Mouse (Mus musculus) heart, embryonic 11.5 days (tissue): Measurements from ENCODE around the gene Tex38. TPM values are rescaled to one million over a fixed set of nuclear protein-coding genes. Genes with fewer than 3 reads are reported as not detected.

Experiments
- ATAC-seq: fragments of 200-750 bp; cut with Nextera tagmentation; replicated peaks from 2 replicates; pipeline ENCODE4 v1.8.0; 2017; ENCODE audit warnings: moderate library complexity; ENCODE audit not compliant: insufficient number of reproducible peaks, low FRiP score, low TSS enrichment
- H3K27ac ChIP-seq: fragments of 300-500 bp; sonication (generic); 2 replicates; pipeline ENCODE4 v1.5.1; 2014; ENCODE audit warnings: mild to moderate bottlenecking, low read depth, low read length
- H3K27me3 ChIP-seq: fragments of 300-500 bp; sonication (generic); 2 replicates; pipeline ENCODE4 v1.6.1; 2014; ENCODE audit warnings: mild to moderate bottlenecking, low read length, mixed read lengths; ENCODE audit not compliant: control insufficient read depth, insufficient read depth
- H3K36me3 ChIP-seq: fragments of 300-500 bp; sonication (generic); 2 replicates; pipeline ENCODE4 v1.6.1; 2014; ENCODE audit warnings: mild to moderate bottlenecking, low read length, moderate library complexity, mixed read lengths; ENCODE audit not compliant: control insufficient read depth, insufficient read depth
- H3K4me1 ChIP-seq: fragments of 300-500 bp; sonication (generic); 2 replicates; pipeline ENCODE4 v1.6.1; 2014; ENCODE audit warnings: low read length; ENCODE audit not compliant: control insufficient read depth, insufficient read depth
- H3K4me2 ChIP-seq: fragments of 300-500 bp; sonication (generic); 2 replicates; pipeline ENCODE4 v1.6.1; 2014; ENCODE audit warnings: mild to moderate bottlenecking, moderate library complexity
- H3K4me3 ChIP-seq: fragments of 300-500 bp; sonication (generic); 2 replicates; pipeline ENCODE4 v1.5.1; 2014; ENCODE audit warnings: low read depth, low read length
- H3K9ac ChIP-seq: fragments of 300-500 bp; sonication (generic); 2 replicates; pipeline ENCODE4 v1.6.1; 2014; ENCODE audit warnings: mild to moderate bottlenecking, low read depth, low read length, moderate library complexity
- H3K9me3 ChIP-seq: fragments of 300-500 bp; sonication (generic); replicated peaks from 2 replicates; pipeline ENCODE4 v1.6.1; 2016; ENCODE audit warnings: low read length; ENCODE audit not compliant: control insufficient read depth
- WGBS: fragments of 180-500 bp; shearing (Covaris S2); extraction: QIAGEN DNeasy Blood & Tissue Kit; methylation state at CpG from one replicate; pipeline ENCODE4 v1.1.7; 2014; ENCODE audit not compliant: insufficient replicate concordance; 5-methylcytosine and 5-hydroxymethylcytosine counted together
- polyA plus RNA-seq: library from polyadenylated mRNA; unstranded; fragments of >200 nt; fragmentation: Nextera tagmentation; extraction: Ambion mirVana; gene quantifications from 2 replicates; pipeline ENCODE4 v1.2.1, GENCODE M21; 2014

Tex38 gene
- polyA plus RNA-seq, 1 experiment from 2014 or later: 0.34 TPM

- H3K4me3 ChIP-seq: peak overlapping the region; percentile 81
- WGBS: 45% methylated on average over 7 of the region's 7 CpGs
- H3K9ac ChIP-seq: peak overlapping the region; percentile 87
- H3K27me3 ChIP-seq: no peaks in the 10 kb centered on the region
- H3K4me1 ChIP-seq: peaks cover 8% of the 10 kb centered on the region
- peaks cover 11% of the 10 kb centered on the region for H3K36me3 ChIP-seq
- H3K27ac ChIP-seq: peak overlapping the region; percentile 64; the same call in 1 of the 2 replicates
- no peaks in the 10 kb centered on the region for H3K9me3 ChIP-seq
- peak overlapping the region; percentile 89 for H3K4me2 ChIP-seq
- 0 out of 2 replicates have a peak, but pooled peaks have one; percentile 13 for ATAC-seq
These were observed 4.8 kb upstream of the Tex38 start for GRCm38 (mm10) chr4:115785511-115786034.

GRCm38 (mm10) chr4:115784769-115785510 lies 4.1 kb upstream of the Tex38 start, which contains the start of gene Atpaf1:
Gene Atpaf1 (plus strand): TSS chr4:115784812.
- Histone ChIP-seq H3K36me3 (peaks cover 10% of the 10 kb centered on the region), H3K4me2 (peak within 1 kb of the TSS; percentile 89), H3K9ac (peak within 1 kb of the TSS; percentile 87), H3K27me3 (no peaks in the 10 kb centered on the region), H3K9me3 (no peaks in the 10 kb centered on the region), H3K4me3 (peak within 1 kb of the TSS; percentile 81), H3K27ac (peak within 1 kb of the TSS; percentile 64), H3K4me1 (peaks cover 12% of the 10 kb centered on the region)
- ATAC-seq: peak; percentile 80
- WGBS: under 1% methylated on average over 69 of the region's 69 CpGs

- Histone ChIP-seq H3K4me2 (no peak overlapping the region), H3K27ac (no peak overlapping the region), H3K9me3 (no peaks in the 10 kb centered on the region), H3K27me3 (no peaks in the 10 kb centered on the region), H3K4me3 (no peak overlapping the region), H3K9ac (no peak overlapping the region), H3K4me1 (peaks cover 12% of the 10 kb centered on the region), H3K36me3 (no peaks in the 10 kb centered on the region)
- WGBS: 82% methylated on average over 5 of the region's 5 CpGs
- no peak for ATAC-seq
These were observed 1.4 kb upstream of the Tex38 start for GRCm38 (mm10) chr4:115782026-115782805.

GRCm38 (mm10) chr4:115780269-115780668 lies 549 bp downstream of the Tex38 start:
- WGBS: 42% methylated on average over 6 of the region's 6 CpGs
- no peak for ATAC-seq

GRCm38 (mm10) chr4:115777627-115778026 lies 3.2 kb downstream of the Tex38 start:
- Histone ChIP-seq H3K4me1 (peaks cover 8% of the 10 kb centered on the region; the same call in 1 of the 2 replicates), H3K27ac (no peak overlapping the region), H3K9ac (no peak overlapping the region), H3K36me3 (no peaks in the 10 kb centered on the region), H3K27me3 (no peaks in the 10 kb centered on the region), H3K9me3 (no peaks in the 10 kb centered on the region), H3K4me2 (no peak overlapping the region), H3K4me3 (no peak overlapping the region)
- no peak for ATAC-seq
- WGBS: 78% methylated on average over 2 of the region's 2 CpGs

More at GRCm38 (mm10) chr4:115780269-115780668, 549 bp downstream of the Tex38 start:
- H3K36me3 ChIP-seq: no peaks in the 10 kb centered on the region
- no peaks in the 10 kb centered on the region for H3K9me3 ChIP-seq
- H3K27ac ChIP-seq: no peak overlapping the region
- H3K27me3 ChIP-seq: no peaks in the 10 kb centered on the region
- H3K9ac ChIP-seq: peak overlapping the region; percentile 34; the same call in 1 of the 2 replicates
- H3K4me1 ChIP-seq: peaks cover 8% of the 10 kb centered on the region
- no peak overlapping the region for H3K4me2 ChIP-seq
- H3K4me3 ChIP-seq: no peak overlapping the region

GRCm38 (mm10) chr4:115775056-115775455 lies 5.8 kb downstream of the Tex38 start:
- ATAC-seq: no peak
- Histone ChIP-seq H3K4me2 (no peak overlapping the region), H3K36me3 (peaks cover 3% of the 10 kb centered on the region; the same call in 1 of the 2 replicates), H3K4me1 (no peaks in the 10 kb centered on the region), H3K27ac (no peak overlapping the region), H3K9me3 (no peaks in the 10 kb centered on the region), H3K9ac (no peak overlapping the region), H3K27me3 (no peaks in the 10 kb centered on the region), H3K4me3 (no peak overlapping the region)
- 79% methylated on average over 6 of the region's 6 CpGs for WGBS

- Histone ChIP-seq H3K27ac (no peak overlapping the region), H3K4me1 (no peaks in the 10 kb centered on the region), H3K4me3 (no peak overlapping the region), H3K9ac (no peak overlapping the region), H3K27me3 (no peaks in the 10 kb centered on the region), H3K36me3 (peaks cover 11% of the 10 kb centered on the region), H3K4me2 (no peak overlapping the region), H3K9me3 (no peaks in the 10 kb centered on the region)
- 81% methylated on average over 11 of the region's 11 CpGs for WGBS
- no peak for ATAC-seq
These were observed 13.0 kb downstream of the Tex38 start for GRCm38 (mm10) chr4:115767647-115768467.

- Histone ChIP-seq H3K27me3 (no peaks in the 10 kb centered on the region), H3K4me1 (no peaks in the 10 kb centered on the region), H3K36me3 (peaks cover 8% of the 10 kb centered on the region), H3K27ac (no peak overlapping the region), H3K4me2 (no peak overlapping the region), H3K4me3 (no peak overlapping the region), H3K9ac (no peak overlapping the region), H3K9me3 (no peaks in the 10 kb centered on the region)
- ATAC-seq: no peak
- 92% methylated on average over 11 of the region's 11 CpGs for WGBS
These were observed 16.2 kb downstream of the Tex38 start for GRCm38 (mm10) chr4:115764581-115764980.
